26 mouse cellular contexts compared by ENCODE assay signal in the genomic region with DNA sequence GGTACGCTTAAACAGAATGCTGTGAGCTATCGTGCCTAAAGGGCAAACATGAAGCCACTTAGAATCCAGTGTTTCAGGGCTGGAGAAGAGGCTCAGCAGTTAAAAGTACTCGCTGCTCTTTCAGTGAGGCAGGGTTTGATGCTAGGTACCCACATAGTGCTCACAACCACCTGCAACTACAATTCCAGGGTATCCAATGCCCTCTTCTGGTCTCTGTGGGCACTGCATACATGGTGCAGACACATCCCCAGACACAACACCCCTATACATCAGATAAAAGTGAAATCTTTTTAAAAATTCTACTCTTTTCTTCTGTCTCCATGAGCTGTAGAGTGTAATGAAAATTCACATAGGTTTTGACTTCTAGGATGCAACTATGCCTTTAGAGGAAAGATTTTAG. TPM values are rescaled to one million over a fixed set of nuclear protein-coding genes. Genes with fewer than 3 reads are reported as not detected.
DNase-seq lines count a peak whose midpoint lies in the region; ATAC-seq and TF ChIP-seq lines count a peak whose summit lies in the region.
"Had no signal": no experiment of that assay in that cellular context is flagged by ENCODE, and none has a peak within 500 bp of the region (broad histone marks: within the 10 kb centered on the region; RNA-seq: fewer than 3 reads in every experiment).

No protein-coding gene starts in this region.

- peaks cover 52% of the 10 kb centered on the region for H3K36me3 ChIP-seq in hindbrain, postnatal 0 days (ENCODE audit: insufficient read depth, low read length)
- H3K36me3 ChIP-seq in hindbrain, embryonic 16.5 days (ENCODE audit: control insufficient read depth, insufficient read depth, low read length) = peaks cover 47% of the 10 kb centered on the region
- H3K36me3 ChIP-seq in midbrain, postnatal 0 days (ENCODE audit: insufficient read depth, low read length) = peaks cover 84% of the 10 kb centered on the region
- H3K36me3 ChIP-seq in midbrain, embryonic 15.5 days (replicated peaks) = peaks cover 57% of the 10 kb centered on the region
- H3K36me3 ChIP-seq in splenic B cell, adult 2 months (ENCODE audit: control insufficient read depth, insufficient read depth, low read length, poor library complexity, severe bottlenecking) = peaks cover 32% of the 10 kb centered on the region
- H3K36me3 ChIP-seq: lung, embryonic 15.5 days had no signal

- no peaks in the 10 kb centered on the region for H3K4me1 ChIP-seq in hindbrain, postnatal 0 days (ENCODE audit: insufficient read depth, low read length)
- no peaks in the 10 kb centered on the region for H3K4me1 ChIP-seq in hindbrain, embryonic 16.5 days (ENCODE audit: control insufficient read depth, insufficient read depth, low read depth, low read length)
- H3K4me1 ChIP-seq in midbrain, postnatal 0 days (ENCODE audit: insufficient read depth, low read length) = no peaks in the 10 kb centered on the region
- H3K4me1 ChIP-seq in midbrain, embryonic 15.5 days = no peaks in the 10 kb centered on the region
- H3K4me1 ChIP-seq: forebrain, embryonic 12.5 days; heart, embryonic 13.5 days; liver, embryonic 12.5 days; lung, embryonic 15.5 days; midbrain, embryonic 10.5 days; neural tube, embryonic 12.5 days had no signal

- H3K4me3 ChIP-seq in hindbrain, postnatal 0 days (ENCODE audit: low read length) = no peak overlapping the region
- H3K4me3 ChIP-seq in hindbrain, embryonic 16.5 days (ENCODE audit: low read length) = no peak overlapping the region
- no peak overlapping the region for H3K4me3 ChIP-seq in midbrain, postnatal 0 days (ENCODE audit: low read depth, low read length)
- H3K4me3 ChIP-seq in midbrain, embryonic 15.5 days = no peak overlapping the region
- H3K4me3 ChIP-seq: embryonic facial prominence, embryonic 10.5 days; forebrain, embryonic 12.5 days; heart, embryonic 13.5 days; limb, embryonic 10.5 days; liver, embryonic 12.5 days; lung, embryonic 15.5 days; midbrain, embryonic 10.5 days; neural tube, embryonic 12.5 days had no signal

- H3K9me3 ChIP-seq in hindbrain, postnatal 0 days (ENCODE audit: low read length) = no peaks in the 10 kb centered on the region
- H3K9me3 ChIP-seq in hindbrain, embryonic 16.5 days (ENCODE audit: control insufficient read depth, low read length) = no peaks in the 10 kb centered on the region
- no peaks in the 10 kb centered on the region for H3K9me3 ChIP-seq in midbrain, postnatal 0 days (ENCODE audit: low read length)
- H3K9me3 ChIP-seq in midbrain, embryonic 15.5 days = no peaks in the 10 kb centered on the region
- H3K9me3 ChIP-seq: embryonic facial prominence, embryonic 10.5 days; forebrain, embryonic 12.5 days; heart, embryonic 13.5 days; limb, embryonic 10.5 days; liver, embryonic 12.5 days; lung, embryonic 15.5 days; midbrain, embryonic 10.5 days; neural tube, embryonic 12.5 days had no signal

- no peak overlapping the region for H3K9ac ChIP-seq in hindbrain, postnatal 0 days (replicated peaks; ENCODE audit: low read length)
- no peak overlapping the region for H3K9ac ChIP-seq in hindbrain, embryonic 16.5 days (ENCODE audit: low read depth, low read length)
- no peak overlapping the region for H3K9ac ChIP-seq in midbrain, postnatal 0 days (replicated peaks; ENCODE audit: low read length, poor library complexity, severe bottlenecking)
- H3K9ac ChIP-seq in midbrain, embryonic 15.5 days = no peak overlapping the region
- H3K9ac ChIP-seq: forebrain, embryonic 12.5 days; heart, embryonic 13.5 days; hindbrain, embryonic 14.5 days; liver, embryonic 12.5 days; lung, embryonic 15.5 days; neural tube, embryonic 12.5 days had no signal

- no peak overlapping the region for H3K4me2 ChIP-seq in hindbrain, postnatal 0 days (ENCODE audit: low read depth, low read length)
- no peak overlapping the region for H3K4me2 ChIP-seq in hindbrain, embryonic 16.5 days (ENCODE audit: low read length)
- no peak overlapping the region for H3K4me2 ChIP-seq in midbrain, postnatal 0 days (ENCODE audit: low read depth, low read length, poor library complexity, severe bottlenecking)
- H3K4me2 ChIP-seq in midbrain, embryonic 15.5 days = no peak overlapping the region
- H3K4me2 ChIP-seq: forebrain, embryonic 12.5 days; heart, embryonic 13.5 days; hindbrain, embryonic 14.5 days; liver, embryonic 12.5 days; lung, embryonic 15.5 days; neural tube, embryonic 12.5 days had no signal

- H3K27me3 ChIP-seq in hindbrain, postnatal 0 days (ENCODE audit: insufficient read depth, low read length) = no peaks in the 10 kb centered on the region
- no peaks in the 10 kb centered on the region for H3K27me3 ChIP-seq in hindbrain, embryonic 16.5 days (replicated peaks; ENCODE audit: control insufficient read depth, insufficient read depth, low read length)
- H3K27me3 ChIP-seq in midbrain, postnatal 0 days (ENCODE audit: insufficient read depth, low read length) = no peaks in the 10 kb centered on the region
- no peaks in the 10 kb centered on the region for H3K27me3 ChIP-seq in midbrain, embryonic 15.5 days (replicated peaks)
- H3K27me3 ChIP-seq in splenic B cell, adult 2 months (ENCODE audit: control insufficient read depth, insufficient read depth, low read length, poor library complexity, severe bottlenecking) = no peaks in the 10 kb centered on the region
- H3K27me3 ChIP-seq: forebrain, embryonic 12.5 days; heart, embryonic 13.5 days; liver, embryonic 12.5 days; lung, embryonic 15.5 days; neural tube, embryonic 12.5 days had no signal

- no peak for DNase-seq in hindbrain, postnatal 0 days (ENCODE audit: low spot score)
- no peak for DNase-seq in midbrain, postnatal 0 days (ENCODE audit: low spot score)
- peak; percentile 31 for DNase-seq in ES-CJ7 (ENCODE audit: low read depth, low spot score)
- DNase-seq in splenic B cell, adult 2 months (ENCODE audit: low read depth, low spot score) = peak; percentile 40
- DNase-seq: cerebellum, adult 2 months; gastrocnemius, postnatal 10 days; heart, adult 18-20 months; heart, postnatal 36 days; kidney, adult 18-20 months; kidney, postnatal 10 days; lung, postnatal 4 days; right cerebral cortex, adult 18-20 months had no signal

- no peak for ATAC-seq in hindbrain, postnatal 0 days
- ATAC-seq in hindbrain, embryonic 16.5 days = no peak
- no peak for ATAC-seq in midbrain, postnatal 0 days (ENCODE audit: low FRiP score)
- no peak for ATAC-seq in midbrain, embryonic 15.5 days (replicated peaks)
- no peak for ATAC-seq in activated CD4-positive, CD25-positive, alpha-beta regulatory T cell, adult 4 months
- ATAC-seq: liver, embryonic 12.5 days had no signal

- TF ChIP-seq CTCF in hindbrain, postnatal 0 days (IDR thresholded peaks at IDR 0.05; ENCODE audit: low read depth) = peak; percentile 35; the same call in 1 of the 2 replicates
- peak; percentile 48 for TF ChIP-seq CTCF in midbrain, postnatal 0 days (IDR thresholded peaks at IDR 0.05)

- no peak overlapping the region for H3K27ac ChIP-seq in hindbrain, postnatal 0 days
- no peak overlapping the region for H3K27ac ChIP-seq in hindbrain, embryonic 16.5 days (ENCODE audit: low read depth, low read length)
- no peak overlapping the region for H3K27ac ChIP-seq in midbrain, postnatal 0 days (ENCODE audit: low read depth, low read length)
- no peak overlapping the region for H3K27ac ChIP-seq in midbrain, embryonic 15.5 days
- H3K27ac ChIP-seq: embryonic facial prominence, embryonic 10.5 days; forebrain, embryonic 12.5 days; heart, embryonic 13.5 days; hindbrain, embryonic 14.5 days; limb, embryonic 10.5 days; liver, embryonic 12.5 days; lung, embryonic 15.5 days; midbrain, embryonic 10.5 days; neural tube, embryonic 12.5 days had no signal

- WGBS in hindbrain, postnatal 0 days = 97% methylated on average over 3 of the region's 3 CpGs
- WGBS in hindbrain, embryonic 16.5 days = 98% methylated on average over 3 of the region's 3 CpGs
- 93% methylated on average over 3 of the region's 3 CpGs for WGBS in midbrain, postnatal 0 days
- WGBS in midbrain, embryonic 15.5 days = 97% methylated on average over 3 of the region's 3 CpGs

RNA-seq across cellular contexts. Expression of a gene that starts 38.6 kb away (rescaled TPM):
- total RNA-seq in hindbrain, postnatal 0 days (2014; rRNA removed) = 1.8 and 2.2 TPM in 2 replicates
- 3.8 and 5.0 TPM in 2 replicates for polyA plus RNA-seq in hindbrain, postnatal 0 days (2015; fragmentation: Nextera tagmentation; extraction: Ambion mirVana)
- polyA plus RNA-seq in hindbrain, embryonic 16.5 days (2015; fragmentation: Nextera tagmentation; extraction: Ambion mirVana) = 2.7 and 3.8 TPM in 2 replicates
- 11.8 and 12.2 TPM in 2 replicates for total RNA-seq in midbrain, postnatal 0 days (2014; rRNA removed)
- polyA plus RNA-seq in midbrain, postnatal 0 days (2015; fragmentation: Nextera tagmentation; extraction: Ambion mirVana) = 18.9 and 20.8 TPM in 2 replicates
- polyA plus RNA-seq in midbrain, embryonic 15.5 days (2015; fragmentation: Nextera tagmentation; extraction: Ambion mirVana) = 8.4 and 10.0 TPM in 2 replicates
- under 1 TPM; 0.71 to 0.94 TPM for polyA plus RNA-seq in activated CD4-positive, CD25-positive, alpha-beta regulatory T cell, adult 4 months (2017; shearing (Covaris generic))
- total RNA-seq: adrenal gland, postnatal 4 days; gastrocnemius, postnatal 10 days; heart, adult 18-20 months; heart, postnatal 36 days; monocyte, adult 5-6 weeks had no signal
- polyA plus RNA-seq: liver, embryonic 12.5 days had no signal

RNA-seq across cellular contexts. Expression of a gene that starts 38.7 kb away (rescaled TPM):
- 136 and 162 TPM in 2 replicates for total RNA-seq in hindbrain, postnatal 0 days (2014; rRNA removed)
- 72.4 and 79.1 TPM in 2 replicates for polyA plus RNA-seq in hindbrain, postnatal 0 days (2015; fragmentation: Nextera tagmentation; extraction: Ambion mirVana)
- polyA plus RNA-seq in hindbrain, embryonic 16.5 days (2015; fragmentation: Nextera tagmentation; extraction: Ambion mirVana) = 92.0 and 103 TPM in 2 replicates
- 133 and 141 TPM in 2 replicates for total RNA-seq in midbrain, postnatal 0 days (2014; rRNA removed)
- polyA plus RNA-seq in midbrain, postnatal 0 days (2015; fragmentation: Nextera tagmentation; extraction: Ambion mirVana) = 79.4 and 83.7 TPM in 2 replicates
- polyA plus RNA-seq in midbrain, embryonic 15.5 days (2015; fragmentation: Nextera tagmentation; extraction: Ambion mirVana) = 97.6 and 104 TPM in 2 replicates
- 10 to 100 TPM; 66.7 to 74.4 TPM for polyA plus RNA-seq in activated CD4-positive, CD25-positive, alpha-beta regulatory T cell, adult 4 months (2017; shearing (Covaris generic))

Comparison
In these comparisons a context has a peak if more than half of its experiments do, and no peak if none do; other contexts are left out.
1. DNase-seq: peak in ES-CJ7 (single experiment) and splenic B cell, adult 2 months (single experiment); none in hindbrain, postnatal 0 days (single experiment) and midbrain, postnatal 0 days (single experiment).